Mouse (Mus musculus) adrenal gland, adult 2 months (tissue): ENCODE data around the gene Tmem222. TPM values are rescaled to one million over a fixed set of nuclear protein-coding genes. Genes with fewer than 3 reads are reported as not detected.

ENCODE experiments used
- DNase-seq: peaks from one replicate; pipeline ENCODE4 v3.0.0; 2021
- polyA plus RNA-seq: library from polyadenylated mRNA; depleted of rRNA; stranded (reverse); fragments of >200 nt; gene quantifications from 2 replicates; pipeline ENCODE4 v1.2.3, GENCODE M21; 2012
- total RNA-seq, 2 experiments: library from RNA; stranded (reverse); gene quantifications; 2 replicates each; pipeline ENCODE4 v1.2.3; 2021

Gene Tmem222
- total and polyA plus RNA-seq, 3 experiments, result 59.7 to 125 (median 78.2) TPM

GRCm38 (mm10) chr4:133285299-133285698 is 7.7 kb upstream of the Tmem222 start:
- no peak for DNase-seq

DNA sequence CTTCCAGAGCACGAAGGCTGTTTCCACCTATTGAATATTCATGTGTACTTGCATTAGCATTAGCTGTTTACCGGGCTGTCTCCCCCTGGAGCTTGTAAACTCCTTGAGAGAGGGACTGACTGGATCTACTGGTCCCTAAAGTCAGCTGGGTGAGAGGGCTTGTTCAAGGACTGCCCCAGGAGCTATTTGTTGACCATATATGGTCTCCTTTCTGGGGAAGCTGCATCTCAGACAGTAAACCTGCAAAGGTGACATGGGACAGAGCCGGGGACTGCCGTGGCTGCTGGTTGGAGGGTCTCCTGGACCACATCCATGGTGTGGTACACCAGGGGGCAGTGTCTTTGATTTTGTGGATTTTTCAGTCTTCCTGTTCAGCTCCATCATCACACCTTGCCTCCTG is 5.1 kb upstream of the Tmem222 start:
- DNase-seq, result no peak

DNA sequence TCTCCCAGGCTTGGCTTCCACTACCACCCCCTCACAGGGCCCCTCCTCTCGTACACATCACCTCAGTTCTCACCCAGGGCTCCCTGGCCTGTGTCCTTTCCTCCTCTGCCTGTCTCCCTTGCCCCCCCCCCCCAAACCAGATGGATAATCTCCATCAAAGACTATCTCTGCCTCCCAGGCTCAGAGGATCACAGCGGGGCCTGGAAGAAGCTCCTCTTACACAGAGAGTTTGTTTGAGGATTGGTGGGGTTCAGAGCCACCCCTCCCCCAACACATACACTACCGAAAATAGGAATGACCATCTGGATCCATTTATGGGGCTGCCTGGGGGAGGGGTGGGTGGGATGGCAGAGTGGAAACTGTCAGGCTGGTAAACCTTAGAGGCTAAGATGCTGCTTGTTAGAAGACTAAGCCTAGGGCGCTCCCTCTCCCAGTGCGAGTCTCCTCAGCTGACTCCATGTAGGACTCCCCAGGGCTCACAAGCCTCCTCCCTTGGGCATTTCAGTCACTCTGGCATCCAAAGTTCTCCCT is 4.4 kb upstream of the Tmem222 start:
- no peak for DNase-seq

DNA sequence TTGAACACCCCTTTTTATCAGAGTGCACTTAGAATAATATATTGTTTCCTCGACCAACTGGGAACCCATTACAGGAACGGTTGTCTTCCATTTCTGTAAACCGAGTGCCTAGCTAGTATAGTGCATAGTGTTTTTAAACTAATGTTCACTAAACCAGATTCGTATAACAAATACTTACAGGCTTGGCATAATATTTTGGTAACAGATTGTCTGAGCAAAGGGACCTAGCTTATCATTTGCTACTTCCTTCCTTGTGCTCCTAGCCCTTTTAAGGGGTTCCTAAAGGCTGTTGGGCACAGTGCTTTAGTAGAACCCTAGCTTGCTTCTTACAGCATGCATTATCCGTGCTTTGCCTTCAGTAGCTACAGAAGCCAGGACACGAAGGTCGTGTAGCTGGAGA is 3.9 kb upstream of the Tmem222 start:
- DNase-seq, result no peak

DNA sequence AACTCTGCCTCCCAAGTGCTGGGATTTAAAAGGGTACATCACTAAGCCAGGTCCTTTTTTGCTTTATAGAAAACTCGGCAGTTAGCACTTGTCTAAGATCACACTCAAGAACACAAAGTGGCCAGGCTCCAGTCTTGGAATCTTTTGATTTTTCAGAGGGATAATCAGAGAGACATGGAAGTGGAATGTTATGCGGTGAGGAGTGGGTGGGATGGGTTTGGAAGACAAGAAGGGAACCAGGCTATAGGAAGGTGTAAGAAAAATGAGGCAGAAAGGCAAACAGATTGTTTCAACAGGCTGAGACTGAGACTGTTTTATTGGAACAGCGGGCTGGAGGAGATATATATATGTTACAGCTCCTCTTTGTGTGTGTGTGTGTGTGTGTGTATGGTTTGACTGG is 890 bp upstream of the Tmem222 start:
- DNase-seq, result no peak

GRCm38 (mm10) chr4:133278067-133278466 is 475 bp upstream of the Tmem222 start:
- DNase-seq, result no peak

- peak; percentile 61 for DNase-seq
Observed at GRCm38 (mm10) chr4:133270929-133271328, 6.7 kb downstream of the Tmem222 start.

DNA sequence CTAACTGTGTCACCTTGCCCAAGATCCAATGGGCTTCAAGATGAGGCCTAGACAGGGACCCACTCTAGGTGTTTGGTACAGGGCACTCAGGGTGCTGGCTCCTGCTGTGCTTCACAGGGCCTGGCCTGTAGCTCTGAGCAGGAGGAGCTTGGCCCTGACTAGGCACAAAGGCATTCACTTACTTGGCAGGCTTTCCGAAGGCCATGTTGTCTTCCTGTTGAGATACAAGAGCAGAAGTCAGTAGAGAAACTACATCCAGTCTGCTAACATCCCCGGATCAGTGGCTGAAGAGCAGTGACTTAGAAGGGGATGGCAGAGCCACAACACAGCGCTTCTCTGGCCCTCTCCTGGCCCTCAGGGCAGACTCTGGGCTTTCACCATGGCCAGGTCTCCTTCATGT is 8.0 kb downstream of the Tmem222 start:
- peak; percentile 90 for DNase-seq

DNA sequence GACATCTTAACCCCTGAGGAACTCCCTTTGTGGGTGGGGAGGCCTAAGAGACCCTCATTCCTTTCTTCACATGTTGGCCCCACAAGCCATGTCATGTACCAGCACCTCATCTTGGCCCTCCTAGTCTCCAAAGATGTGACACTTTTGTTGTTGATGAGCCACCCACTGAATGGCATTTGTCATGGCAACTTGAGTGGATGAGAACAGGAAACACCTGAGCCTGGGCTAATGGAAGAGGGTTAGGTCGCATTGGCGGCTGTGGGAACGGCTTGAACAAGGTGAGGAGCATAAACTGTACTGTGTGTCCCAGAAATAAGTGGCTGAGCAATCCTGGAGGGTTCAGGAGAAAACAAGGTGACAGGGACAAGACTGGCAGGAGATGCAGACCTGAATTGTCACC is 8.7 kb downstream of the Tmem222 start:
- DNase-seq, result no peak

DNA sequence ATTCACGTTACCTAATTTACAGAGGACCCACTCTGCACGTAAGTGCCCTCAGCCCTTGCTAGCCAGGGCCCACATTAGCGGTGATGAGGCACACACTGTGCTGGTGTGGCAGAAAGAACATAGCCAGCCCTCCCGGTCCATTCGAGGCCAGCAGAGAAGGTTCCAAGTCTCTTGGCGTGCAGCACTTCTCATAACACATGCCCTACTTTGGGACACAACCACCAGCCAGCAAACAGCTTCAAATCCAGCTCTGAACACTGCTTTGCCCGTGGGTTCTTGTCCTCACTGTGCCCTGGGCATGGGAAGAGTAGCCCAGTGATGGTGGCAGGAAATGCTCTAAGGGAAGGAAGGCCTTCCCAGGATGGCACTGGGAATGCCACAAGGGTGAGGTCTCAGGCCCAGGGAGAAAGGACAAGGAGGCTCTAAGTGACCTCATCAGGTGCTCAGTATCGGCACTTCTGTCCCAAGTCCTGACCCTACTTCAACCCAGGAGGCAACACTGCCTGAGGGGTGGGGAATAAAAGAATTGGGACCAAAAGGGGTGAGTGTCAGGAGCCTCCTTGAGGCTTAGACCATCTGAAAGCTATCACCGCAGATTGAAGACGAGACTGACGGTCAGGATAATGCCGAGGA is 11.2 kb downstream of the Tmem222 start:
- no peak for DNase-seq

GRCm38 (mm10) chr4:133265759-133266158 is 11.8 kb downstream of the Tmem222 start:
- DNase-seq, result no peak

DNA sequence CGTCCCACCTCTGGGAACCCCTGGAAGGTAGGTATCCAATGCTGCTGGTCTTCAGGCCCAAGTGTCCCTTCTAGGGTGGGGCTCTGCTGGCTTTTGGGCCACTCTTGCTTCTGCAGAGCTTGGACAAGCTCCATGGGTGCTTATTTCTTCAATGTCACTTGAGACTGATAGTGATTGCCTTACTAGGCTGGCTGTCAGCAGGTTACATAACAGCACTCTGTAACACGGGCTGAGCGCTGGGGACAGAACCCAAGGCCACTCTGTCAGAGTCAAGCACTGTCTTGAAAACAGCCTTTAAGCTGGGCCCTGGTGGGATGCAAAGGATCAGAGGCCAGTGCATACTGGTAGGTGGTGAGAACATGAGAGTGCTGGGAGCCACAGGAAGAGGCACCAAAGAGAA is 12.3 kb downstream of the Tmem222 start:
- peak; percentile 72 for DNase-seq

- DNase-seq, result no peak
Observed at GRCm38 (mm10) chr4:133264559-133264958, 13.0 kb downstream of the Tmem222 start.

- DNase-seq, result no peak
Observed at GRCm38 (mm10) chr4:133263756-133264155, 13.8 kb downstream of the Tmem222 start.

DNA sequence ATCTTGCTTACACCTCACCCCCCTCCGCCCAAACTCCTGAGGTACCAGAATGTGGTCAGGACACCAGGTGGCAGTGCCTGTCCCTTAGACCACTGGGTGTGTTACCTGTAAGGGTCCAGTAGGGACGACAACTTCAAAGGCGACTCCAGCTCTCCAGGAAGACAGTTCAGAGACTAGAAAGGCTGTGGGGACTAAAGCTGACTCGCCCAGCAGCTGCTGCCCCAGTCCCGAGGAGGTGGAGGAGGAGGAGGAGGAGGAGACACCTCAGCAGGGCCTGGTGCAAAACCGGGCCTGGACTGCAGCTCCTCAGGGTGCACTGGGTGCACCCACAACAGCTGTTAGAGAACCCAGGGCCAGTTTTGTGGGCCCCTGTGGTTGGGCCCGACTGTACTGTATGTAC is 14.7 kb downstream of the Tmem222 start, which contains the start of gene Sytl1:
Gene Sytl1 (minus strand): TSS at position 232 of the 400 bp plus-strand sequence.
- DNase-seq, result no peak

DNA sequence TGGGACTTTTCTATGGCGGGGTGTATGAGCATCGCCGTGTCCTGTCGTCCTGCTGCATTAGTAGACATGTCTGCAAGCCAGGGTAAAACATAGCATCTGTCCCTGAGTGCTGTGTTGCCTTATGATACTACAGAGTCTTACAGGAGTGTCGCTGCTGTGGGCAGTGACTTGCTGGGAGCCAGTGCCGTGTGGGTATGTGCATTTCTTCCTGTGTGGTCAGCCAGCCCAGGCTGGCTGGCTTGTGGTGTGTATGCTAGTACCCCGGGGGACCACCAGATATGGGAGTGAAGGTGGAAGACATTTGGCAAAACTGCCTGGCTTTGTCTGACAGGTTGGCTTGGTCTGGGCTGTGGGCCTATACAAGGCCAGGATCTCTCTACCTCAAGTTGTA is 15.2 kb downstream of the Tmem222 start:
- DNase-seq, result no peak

GRCm38 (mm10) chr4:133261641-133262374 is 15.8 kb downstream of the Tmem222 start:
- no peak for DNase-seq

DNA sequence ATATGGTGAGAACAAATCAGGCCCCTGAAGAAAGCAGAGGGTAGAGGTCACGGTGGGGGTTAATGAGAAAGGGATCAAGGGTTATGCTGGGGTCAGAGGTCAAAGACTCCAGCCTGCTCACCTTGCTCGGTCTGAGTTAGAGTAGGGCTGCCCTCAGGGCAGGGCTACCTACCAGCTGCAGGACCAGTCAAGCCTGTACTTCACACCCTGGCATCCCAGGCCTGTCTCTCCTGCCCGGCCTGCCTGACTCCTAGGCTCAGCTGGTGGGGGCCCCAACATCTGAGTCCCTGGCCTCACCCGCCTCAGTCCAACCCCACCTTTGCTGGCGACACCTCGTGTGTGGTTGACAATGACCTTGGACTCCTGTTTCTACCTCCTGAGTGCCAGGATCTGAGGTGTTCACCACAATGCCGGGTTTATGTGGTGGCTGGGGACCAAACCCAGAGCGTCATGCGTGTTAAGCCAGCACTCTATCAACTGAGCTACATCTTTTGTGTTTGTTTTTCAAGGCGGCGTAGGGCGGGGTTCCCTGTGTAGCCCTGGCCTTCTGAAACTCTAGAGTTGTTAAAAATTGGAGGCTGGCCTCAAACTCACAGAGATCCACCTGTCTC is 19.7 kb downstream of the Tmem222 start:
- no peak for DNase-seq

DNA sequence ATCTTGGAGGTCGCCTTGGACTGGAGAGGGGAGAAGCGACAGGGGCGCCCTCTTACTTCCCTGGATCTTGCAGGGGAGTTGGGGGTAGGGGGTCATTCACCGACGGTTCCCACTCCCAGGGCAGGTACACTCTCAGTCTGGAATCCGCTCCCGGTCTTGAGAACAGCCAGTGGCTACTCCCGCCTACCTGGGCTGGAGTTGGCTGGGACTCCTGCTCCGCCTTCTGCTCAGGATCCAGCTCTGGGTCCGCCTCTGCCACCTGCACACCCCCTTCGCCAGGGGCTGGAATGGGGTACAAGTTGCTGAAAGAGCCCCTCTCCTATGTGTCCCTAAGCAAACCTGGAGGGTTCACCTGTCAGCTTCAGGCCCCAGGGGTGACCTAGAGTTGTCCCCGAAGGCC is 20.4 kb downstream of the Tmem222 start:
- DNase-seq, result no peak

- no peak for DNase-seq
Observed at GRCm38 (mm10) chr4:133256820-133257219, 20.8 kb downstream of the Tmem222 start.

DNA sequence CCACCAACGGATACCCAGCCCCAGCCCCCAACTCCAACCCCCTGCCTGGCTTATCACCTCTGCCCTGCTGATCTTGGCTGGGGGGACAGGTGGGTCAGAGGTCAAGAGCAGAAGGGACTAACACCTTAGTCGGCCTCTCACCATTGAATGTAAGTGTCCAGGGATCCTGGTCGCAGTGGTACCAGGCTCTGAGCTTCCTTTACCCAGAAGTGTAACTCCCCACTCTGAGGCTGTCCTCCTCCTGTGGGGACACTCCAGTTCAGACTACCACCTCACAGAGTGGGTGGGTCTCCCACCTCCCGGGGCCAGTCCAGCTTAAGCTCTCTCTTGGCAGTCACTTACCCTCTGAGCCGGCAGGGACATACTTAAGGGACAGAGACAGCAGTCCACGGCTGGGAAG is 22.2 kb downstream of the Tmem222 start:
- no peak for DNase-seq

GRCm38 (mm10) chr4:133253412-133253811 is 24.2 kb downstream of the Tmem222 start:
- DNase-seq, result no peak

- no peak for DNase-seq
Observed at GRCm38 (mm10) chr4:133252089-133252488, 25.5 kb downstream of the Tmem222 start.
